Mouse (Mus musculus): Measurements from ENCODE around the gene Lbx1.

Lbx1 gene

DNA sequence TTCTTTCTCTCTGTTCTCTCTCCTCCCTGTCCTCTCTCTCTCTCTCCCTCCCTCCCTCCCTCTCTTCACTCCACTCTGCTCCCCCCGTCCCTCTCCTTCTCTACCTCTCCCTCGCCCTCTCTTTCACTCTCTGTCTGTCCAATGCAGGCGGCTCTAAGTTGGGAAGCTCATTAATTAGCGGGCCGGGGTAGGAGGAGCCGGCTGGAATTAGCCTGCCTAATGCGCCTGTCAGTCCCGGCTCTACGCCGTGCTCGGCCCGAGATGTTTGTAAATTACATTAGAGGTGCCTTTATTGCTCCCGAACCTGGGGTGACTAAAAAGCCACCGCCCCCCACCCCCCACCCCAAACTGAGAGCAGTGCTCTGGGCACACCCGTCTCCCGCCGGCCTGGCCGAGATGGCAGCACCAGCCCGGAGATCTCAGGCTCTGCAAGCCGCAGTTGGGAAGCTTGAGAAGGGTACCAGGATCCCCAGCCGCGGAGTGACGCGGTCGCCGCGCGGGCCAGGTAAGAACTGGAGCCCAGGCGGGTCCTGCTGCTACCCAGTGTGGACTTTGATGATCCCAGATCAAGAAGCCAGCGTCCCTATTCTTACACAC lies at the start of gene Lbx1:
Gene Lbx1, minus strand, starts transcription at position 47 of the 597 bp plus-strand sequence.
- peak in 1 of 2 experiments; percentile 31 for DNase-seq

DNA sequence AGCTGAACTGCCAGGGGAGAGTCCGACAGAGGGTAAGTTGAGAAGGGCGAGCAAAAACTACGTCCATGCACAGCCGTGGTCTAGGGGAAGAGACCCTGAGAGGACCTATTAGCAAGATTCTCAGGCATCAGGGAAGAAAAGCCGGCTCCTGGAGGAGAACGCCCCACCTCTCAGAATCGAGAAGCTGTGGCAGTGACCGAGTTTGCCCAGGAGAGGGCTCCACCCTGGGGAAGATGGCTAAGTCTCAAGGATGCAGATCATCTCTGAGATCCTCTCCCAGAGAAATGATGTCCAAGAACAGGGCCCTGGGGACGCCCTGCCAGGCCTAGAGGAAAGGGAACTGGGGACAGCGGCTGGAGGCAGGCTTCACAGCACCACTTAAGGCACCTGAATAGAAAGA lies 47.7 kb upstream of the Lbx1 start:
- peak; percentile 81 to 83 for DNase-seq

DNA sequence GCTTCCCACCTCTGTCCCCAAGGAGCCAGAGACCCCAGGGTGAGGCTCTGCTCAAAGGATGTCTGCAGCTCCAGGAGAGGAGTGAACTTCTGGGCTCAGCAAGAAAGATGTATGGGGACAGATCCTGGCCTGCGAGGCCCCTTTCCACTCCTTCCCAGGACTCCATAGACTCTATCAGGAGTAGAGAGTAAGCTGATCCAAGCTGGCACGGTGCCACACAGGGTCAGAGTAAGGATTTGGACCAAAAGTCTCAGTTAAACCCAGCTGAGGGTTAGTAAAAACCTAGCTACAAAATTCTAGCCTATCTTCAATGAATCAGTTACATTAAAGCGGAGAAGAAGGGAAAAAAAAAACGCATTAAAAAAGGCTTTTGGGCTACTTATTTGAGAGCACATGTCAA lies 40.6 kb upstream of the Lbx1 start:
- DNase-seq, result no peak

DNA sequence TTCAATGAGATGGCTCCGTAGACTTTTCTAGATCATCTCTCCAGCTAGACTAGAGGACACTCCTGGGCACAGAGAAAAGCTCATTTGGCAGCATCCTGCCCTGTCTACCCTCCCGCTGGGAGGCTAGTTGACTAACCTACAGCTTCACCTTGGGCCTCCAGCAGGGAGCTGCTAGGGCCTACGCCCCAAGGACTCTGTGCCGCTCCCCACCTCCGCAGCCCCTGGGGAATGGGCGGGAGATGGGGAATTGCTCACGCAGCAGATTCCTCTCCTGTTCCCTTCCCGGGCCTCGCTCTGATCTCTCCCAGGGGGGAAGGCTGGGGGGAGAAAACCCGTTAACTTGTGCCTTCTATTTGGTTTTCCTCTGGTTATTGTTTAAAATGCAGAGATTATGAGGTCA lies 36.4 kb upstream of the Lbx1 start:
- DNase-seq, result no peak

DNA sequence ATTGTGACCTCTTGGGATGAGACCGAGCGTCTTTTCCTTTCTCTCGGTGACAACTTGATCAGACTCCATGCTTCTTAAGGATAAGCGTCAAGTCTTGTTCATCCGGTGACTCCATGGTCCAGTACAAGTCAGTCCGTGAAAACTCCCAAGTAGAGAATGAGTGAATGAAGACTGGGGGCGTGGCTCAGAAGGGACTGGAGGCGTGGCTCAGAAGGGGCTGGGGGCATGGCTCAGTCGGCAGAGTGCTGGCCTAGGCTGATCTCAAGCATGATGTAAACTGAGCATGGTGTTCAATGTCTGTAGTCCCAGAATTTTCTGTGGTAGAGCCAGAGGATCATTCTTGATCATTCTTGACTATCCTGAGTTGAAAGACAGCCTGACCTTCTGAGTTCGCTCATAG lies 27.4 kb upstream of the Lbx1 start:
- DNase-seq, result no peak

DNA sequence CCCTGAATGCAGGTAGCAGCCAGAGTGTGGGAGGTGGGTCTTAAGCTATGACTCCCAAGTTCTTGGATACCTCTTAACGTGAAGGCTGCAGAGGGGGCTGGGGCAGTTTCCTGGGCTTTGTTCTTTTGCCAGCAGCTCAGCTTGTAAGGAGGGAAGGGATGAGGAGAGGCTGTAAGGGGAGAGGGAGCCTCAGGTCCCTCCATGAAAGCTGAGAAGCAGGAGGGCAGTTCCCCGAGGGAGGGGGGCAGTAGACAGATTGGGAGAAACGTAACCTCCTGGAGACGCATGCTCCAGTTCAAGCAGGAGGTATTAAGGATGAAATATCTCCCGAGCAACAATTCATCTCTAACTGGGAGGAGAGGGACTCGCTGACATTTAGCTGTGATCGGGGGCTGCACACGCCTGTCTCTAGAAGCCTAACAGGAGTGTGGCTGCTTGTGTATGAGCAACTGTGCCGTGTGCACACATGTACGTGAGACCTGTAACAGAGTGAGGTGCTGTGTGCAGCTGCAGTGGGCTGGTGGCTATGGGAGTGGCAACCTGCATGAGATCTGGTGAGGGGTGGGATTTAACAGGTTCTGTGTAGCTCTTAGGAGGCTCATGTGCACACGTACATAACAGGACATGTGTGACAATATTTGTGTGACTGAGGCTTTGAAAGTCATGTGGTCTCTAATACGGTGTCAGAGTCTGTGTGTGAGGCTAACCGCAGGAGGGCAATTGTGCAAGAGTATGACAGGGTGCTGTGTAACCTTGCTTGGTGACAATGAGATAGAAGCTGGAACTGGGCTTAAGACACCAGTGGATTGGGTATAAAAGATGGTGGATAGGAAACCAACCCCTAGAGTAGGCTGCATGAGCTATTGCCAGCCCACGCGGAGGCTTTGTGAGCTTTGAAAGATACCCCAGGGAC lies 22.1 kb upstream of the Lbx1 start:
- DNase-seq, result no peak

DNA sequence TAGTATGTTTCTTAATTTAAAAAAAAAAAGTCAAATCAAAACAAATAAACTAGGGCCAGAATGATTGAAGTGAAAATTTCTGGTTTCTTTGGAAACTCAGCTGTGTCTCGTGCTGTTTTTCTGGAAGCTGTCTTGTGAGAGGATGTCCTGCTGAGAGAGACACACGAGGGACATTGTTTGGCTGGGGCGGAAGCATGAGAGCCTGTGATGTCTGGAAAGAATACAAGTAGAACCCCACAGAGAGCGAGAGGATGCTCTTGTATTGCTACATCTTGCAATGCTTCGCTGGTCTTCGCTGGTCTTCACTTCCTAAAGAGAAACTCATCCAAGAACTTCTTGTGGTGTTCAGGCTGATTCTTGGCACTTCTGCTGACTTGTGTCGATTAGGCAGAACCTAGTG lies 19.2 kb upstream of the Lbx1 start:
- DNase-seq, result no peak

DNA sequence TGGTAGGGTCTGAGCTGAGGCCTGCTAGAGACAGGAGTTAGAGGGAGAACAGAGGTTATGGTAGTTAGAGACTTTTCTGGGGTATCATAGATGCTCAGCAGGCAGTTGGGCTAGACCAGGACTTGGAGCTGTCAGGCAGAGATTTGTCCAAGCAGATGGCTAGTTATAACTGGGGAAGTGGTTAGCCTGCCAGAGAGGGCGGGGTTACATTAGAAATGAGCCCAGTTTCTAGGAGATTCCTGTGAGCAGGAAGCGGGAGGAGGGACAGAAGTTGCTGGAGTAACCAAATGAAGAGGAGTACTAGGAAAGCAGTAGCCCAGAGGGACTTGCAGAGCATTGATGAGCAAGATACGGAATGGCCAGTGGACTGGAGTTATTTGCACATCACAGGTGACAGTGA lies 16.8 kb upstream of the Lbx1 start:
- DNase-seq, result no peak

DNA sequence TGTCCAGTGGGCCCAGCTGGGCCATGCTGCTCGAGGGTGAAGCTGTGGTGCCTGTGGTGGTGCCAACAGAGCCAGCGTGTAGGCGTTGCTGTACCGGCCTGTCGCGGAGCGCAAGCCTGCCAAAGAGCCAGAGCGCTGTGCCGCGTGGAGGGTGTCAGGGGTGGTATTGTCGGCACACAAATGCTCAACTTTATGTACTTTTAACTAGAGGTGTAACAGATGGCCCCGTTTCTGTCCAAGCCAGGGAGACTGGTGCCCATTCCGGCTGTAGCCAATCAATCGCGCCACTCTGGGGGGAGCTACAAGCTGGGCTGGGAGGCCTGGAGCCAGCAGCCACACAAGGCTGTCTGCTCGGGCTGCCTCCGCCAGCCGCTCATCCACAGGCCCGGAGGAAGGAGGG lies 13.1 kb upstream of the Lbx1 start:
- DNase-seq, result peak in 1 of 2 experiments; percentile 44

DNA sequence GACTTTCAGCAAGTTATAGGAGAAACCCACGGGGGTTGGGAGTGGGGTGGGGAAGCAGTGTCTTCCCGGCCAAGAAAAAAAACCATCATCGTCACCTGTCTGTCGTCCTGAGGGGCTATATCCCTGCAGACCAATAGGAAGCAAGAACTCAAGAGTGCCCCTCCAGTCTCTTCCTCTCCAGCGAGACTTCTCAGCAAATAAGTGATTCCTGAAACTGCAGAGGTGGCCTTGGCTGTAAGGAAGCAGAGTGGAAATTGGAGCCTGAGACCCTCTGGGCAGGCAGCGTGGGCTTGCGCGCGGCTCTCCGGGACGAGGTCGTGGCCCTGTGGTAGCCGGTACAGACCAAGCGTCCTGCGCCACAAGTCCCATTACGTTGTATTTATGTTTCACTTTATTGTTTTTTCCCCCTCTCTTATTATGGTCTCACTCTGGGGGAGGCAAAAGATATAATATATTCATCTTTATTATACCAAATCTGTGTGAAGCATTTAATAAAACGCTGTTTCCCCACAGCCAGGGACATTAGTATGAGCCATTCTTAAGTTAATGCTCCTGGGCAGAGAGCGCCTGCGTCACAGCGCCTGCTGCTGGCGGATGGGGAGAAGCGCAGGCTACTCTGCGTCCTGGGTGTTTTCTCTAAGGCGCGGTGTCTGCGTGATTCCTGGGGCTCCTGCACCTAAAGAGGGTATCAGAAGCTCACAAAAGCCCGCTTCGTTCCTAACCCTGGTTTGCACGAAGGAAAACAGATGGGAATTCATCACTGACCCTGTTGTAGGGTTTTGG lies 8.5 kb upstream of the Lbx1 start:
- DNase-seq, result peak in 1 of 2 experiments; percentile 34

DNA sequence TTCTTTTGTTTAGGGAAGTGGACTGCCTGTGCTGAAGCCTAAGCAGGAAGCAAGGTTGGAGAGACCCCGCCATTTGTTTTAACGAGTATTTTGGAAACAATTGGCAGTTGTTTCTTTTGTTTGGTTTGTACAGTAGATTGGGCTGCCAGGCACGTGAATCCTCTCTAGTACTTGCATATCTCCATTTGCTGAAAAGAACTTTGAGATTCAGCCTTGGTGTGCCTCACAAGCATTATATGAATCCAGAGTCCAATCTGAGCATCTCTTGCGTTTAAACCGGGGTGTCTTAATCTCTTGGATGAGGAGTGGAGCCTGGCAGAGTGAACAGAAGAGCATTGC lies 7.6 kb upstream of the Lbx1 start:
- no peak for DNase-seq

DNA sequence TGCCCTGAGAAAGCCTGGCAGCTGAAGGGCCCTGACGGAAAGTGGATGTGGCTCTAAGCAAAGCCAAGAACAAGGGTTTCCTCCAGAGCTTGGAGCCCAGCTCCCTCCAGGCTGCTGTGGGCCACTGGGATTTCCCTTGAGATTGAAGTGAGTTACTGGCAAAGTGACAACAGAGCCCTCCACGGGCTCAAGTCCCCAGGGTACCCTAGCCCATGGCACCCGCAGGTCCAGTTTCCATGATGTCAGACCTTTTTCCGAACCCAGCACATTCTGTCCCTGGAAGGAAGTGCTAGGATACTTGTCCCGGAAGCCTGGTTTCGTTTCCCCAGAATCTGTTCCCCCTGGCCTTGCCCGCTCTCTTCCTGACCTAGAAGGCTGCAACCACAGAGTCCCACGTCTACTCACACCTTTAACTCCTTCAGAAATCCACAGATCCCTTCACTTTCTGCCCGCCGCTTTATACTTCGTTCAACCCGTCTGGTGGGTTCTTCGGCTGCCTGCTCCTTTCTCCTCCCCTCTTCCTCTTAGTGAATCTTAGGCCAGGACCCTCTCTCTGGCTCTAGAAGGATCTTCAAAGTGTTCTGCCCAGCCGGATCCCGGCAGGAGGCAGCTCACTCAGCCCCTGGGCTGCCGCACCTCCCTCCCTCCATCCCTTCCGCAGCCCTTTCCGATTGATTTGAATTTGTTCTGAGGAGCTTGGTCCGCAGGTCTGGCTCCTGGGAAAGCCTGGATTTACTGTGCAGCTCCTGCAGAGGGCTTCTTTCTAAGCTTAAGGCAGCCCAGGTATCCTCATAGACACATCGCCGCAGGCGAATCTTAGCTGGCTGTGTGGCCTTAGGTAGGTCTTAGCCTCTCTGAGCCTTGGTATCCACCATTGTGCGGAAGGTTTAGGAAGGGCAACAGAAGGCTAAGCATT lies 7.0 kb upstream of the Lbx1 start:
- DNase-seq, result peak in 1 of 2 experiments; percentile 31

DNA sequence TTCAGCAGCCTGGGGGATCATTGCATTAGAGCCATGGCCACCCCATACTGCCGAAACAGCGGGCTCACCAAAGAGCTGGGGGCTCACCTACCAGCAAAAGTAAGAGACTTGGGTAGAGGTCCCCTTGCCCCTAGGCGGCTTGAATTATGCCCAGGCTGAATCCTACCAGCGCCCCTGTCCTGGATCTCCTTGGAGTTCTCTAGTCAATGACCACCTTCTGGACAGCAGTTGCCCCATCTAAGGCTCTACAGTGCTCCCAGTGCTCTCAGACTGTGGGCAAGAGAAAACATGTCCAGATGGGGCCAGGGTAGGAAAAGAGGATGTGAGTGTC lies 6.4 kb upstream of the Lbx1 start:
- no peak for DNase-seq

DNA sequence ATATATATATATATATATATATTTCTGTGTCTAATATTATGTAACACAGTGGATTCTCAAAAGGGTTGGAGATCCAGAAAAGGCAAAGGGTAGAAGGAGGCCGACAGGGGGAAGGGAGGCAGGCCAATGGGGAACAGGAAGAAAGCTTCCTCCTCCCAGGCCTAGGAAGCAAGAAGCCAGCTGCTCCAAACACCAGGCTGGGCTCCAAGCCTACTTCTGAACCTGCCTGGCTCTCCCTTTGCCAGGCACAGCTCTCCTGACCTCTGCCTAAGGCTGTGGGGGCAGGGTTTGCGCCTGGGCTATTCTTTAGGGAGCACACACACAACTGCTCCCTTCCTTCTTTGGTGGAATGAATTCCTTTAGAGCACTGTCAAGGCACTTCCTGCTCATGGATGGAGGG lies 4.4 kb upstream of the Lbx1 start:
- no peak for DNase-seq

DNA sequence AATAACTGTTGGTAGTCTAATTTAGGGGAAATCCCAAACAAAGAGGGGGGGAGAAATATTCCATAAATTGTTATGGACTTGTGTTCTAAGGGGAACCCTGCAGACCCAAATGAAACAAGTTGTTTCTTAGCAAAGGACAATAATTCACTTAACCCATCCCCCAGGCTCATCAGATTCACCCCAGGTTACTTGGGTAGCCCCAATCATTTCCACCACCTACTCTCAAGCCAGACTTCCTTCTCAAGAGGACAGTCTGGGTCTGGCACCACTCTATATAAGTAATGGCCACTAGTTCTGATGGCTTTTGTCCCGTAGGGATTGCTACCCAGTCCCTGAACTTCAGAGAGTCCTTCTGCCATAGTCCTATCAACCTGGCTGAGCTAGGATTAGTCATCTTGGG lies 3.6 kb upstream of the Lbx1 start:
- DNase-seq, result no peak

DNA sequence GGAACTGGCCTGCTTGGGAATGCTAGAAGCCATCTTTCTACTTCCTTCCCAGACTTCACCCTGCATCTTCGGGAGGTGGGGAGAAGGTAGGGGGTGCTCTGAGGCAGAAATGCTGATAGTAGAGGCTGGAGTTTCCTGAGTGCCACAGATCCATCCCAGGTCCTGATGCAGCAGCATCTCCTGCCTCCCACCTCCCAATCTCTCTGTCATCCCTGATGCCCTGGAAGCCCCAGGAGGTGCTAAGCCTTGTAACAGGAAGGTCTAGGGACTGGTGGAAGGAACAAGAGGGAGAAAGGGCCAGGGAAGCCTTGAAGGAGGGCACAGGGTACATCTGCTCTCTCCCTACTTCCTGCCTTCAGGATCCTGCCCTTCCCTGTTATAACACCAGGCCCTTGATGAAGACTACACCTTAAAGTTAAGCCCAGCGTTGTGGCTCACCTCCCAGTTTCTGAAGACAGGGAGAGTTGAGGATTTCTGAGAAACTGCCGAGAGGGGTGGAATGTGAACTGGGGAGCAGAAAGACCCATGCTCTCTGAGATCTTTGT lies 2.1 kb upstream of the Lbx1 start:
- DNase-seq, result no peak

DNA sequence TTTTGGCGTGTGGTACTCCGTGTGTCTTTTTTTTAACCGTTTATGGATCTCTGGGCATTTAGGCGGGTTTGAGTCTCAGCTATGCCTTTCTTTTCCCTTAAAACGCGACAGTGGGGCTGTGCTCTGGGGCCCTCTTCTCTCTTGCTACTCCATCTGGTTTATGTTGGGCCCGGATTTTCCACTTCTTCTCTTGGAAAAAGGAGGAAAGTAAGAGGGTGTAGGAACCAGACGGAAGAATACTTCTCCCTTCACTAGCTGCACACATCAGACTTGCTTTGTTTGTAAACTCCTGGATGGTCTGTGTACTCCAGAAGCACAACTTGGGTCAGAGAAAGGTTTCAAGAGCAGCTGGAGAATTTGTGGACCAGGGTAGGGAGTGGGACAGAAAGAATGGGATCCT lies 1.5 kb upstream of the Lbx1 start:
- no peak for DNase-seq

DNA sequence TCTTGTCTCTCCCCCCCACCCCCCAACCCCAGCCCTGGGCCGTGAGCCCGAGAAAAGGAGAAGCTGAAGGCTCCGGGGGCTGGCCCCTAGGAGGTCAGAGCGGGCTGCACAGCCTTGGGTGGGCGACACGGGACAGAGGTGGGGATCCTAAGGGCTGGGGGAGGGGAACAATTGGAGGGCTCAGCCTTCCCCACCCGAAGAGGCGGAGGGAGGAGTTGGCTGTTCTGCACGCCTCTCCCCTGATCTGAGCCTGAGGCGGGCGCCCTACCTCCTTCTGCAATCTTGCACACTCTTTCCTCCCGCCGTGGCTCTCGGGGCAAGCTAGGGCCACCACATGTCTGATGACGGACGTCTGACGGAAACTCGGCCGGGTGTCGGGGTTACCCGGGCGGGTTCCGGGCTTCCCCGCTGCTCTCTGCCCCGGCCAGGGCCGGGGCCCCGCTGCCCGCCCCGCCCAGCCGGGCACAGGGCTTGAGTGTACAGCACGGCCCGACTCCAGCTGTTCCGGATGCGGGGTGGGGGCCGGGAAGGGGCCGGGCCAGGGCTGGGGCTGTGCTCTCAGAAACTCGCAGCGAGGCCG lies 841 bp upstream of the Lbx1 start:
- DNase-seq, result no peak

DNA sequence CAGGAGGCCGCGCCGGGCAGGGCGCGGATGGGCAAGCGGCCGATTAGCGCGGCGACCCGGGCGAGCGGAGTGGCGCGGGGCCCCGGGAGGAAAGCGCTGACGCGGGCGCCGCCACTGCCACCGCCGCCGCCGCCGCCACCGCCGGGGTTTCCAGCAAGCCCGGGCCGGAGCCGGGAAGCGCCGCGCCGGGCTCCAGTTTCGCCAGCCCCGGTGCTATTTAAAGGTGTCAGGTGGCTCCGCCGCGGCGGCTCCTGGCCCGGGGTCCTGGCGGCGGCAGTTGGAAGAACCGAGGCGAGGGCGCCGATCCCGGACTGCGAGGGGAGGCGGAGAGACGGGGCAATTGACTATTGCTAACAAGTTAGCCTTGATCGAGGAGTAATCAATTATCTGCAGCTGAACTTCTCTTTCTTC lies 276 bp downstream of the Lbx1 start:
- DNase-seq, result no peak

DNA sequence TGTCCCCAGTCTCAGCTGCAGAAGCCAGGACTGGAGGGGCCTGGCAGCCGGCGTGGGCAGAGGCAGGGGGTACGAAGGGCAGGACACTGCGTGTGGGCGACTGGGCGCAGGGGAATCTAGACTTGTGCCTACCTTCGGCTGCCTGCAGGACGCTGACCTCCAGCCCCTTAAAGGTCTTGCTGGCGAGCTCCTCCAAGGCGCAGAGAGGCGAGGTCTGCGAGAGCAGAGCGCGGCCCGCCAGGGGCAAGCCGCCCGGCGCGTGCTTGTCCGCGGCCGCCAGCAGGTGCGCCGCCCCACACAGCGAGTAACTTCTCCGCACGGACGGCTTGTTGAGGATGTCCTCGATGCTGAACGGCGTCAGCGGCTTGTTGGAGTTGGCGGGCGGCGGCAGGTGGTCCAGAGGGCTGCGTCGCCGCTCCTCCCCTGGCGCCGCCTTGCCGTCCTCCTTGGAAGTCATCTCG lies 811 bp downstream of the Lbx1 start:
- DNase-seq, result no peak

DNA sequence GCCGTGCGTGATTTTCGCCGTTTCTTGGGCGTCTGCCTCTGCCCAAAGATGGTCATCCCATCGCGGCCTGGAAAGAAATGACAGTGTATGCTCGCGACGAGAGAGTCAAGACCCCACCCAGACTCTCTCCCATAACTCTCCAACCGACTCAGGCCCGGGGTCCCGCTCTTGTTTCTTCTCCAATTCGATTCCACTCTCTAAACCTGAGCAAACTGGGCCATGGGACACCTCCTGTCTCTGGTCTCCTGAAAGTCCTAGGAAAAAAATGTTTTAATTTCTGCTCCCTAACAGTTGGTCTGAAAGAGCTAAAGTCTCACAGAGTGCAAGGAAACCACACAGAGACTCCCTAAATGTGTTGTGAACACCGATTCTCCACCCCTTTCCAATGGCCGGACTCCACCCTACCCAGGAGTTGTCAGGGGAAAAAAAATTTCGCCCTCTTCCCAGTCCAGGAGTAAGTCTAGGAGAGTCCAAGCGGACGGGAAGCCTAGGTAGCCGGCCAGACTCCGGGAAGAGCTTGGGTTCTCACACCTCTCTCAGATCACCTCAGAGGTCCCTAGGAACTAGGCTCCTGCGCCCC lies 1.3 kb downstream of the Lbx1 start:
- DNase-seq, result no peak
